Mouse (Mus musculus): ENCODE measurements at regions not wholly inside any gene's neighbourhood (a gene's known extent, or its start where the extent isn't known, plus 50 kb on each side); places are given as distances from the start of the nearest gene placed in this dataset.
A peak's percentile ranks its signal among the peaks of the same experiment; 100 is the strongest.

DNA sequence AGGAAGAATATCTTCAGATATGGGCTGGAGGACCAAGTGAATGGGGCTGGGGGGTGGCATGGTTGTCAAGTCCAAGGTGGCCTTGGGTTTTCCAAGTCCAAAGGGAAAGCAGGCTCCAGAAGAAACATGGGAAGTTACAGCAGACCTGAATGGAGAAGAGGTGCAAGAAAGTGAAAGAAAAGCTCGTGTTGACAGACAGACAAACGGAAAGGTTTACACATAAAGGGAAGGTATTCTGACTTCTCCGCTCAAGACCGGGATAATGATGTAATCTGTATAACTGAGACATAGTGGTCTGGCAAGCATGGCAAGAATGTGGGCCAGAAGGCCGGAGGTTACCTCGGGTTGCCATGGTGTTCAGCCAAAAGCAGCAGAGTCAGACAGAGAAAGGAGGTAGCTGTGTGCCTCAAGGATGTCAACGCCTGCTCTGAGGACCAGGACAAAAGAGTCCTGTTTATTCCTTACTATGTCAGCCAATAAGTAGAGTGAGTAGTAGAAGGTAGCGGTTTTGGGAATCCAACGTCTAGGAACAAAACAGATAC, 50.8 kb upstream of the Elk3 start:
- 85% methylated on average over 9 of the region's 9 CpGs for WGBS
- ATAC-seq: no peak

GRCm38 (mm10) chr10:93364108-93364793, 53.3 kb upstream of the Elk3 start:
- no peak overlapping the region for H3K4me2 ChIP-seq
- H3K9ac ChIP-seq: no peak overlapping the region
- peak overlapping the region; percentile 44; the same call in 1 of the 2 replicates for H3K27ac ChIP-seq
- no peaks in the 10 kb centered on the region for H3K27me3 ChIP-seq
- 56% methylated on average over 3 of the region's 3 CpGs for WGBS
- H3K9me3 ChIP-seq (replicated peaks): no peaks in the 10 kb centered on the region
- no peaks in the 10 kb centered on the region for H3K36me3 ChIP-seq (ENCODE audit: poor library complexity, severe bottlenecking)
- H3K4me3 ChIP-seq: no peak overlapping the region
- H3K4me1 ChIP-seq: 0 out of 2 replicates have a peak, but pooled peaks cover 8% of the 10 kb centered on the region
- ATAC-seq: no peak

More for the DNA sequence above, 50.8 kb upstream of the Elk3 start:
- Histone ChIP-seq H3K27me3 (no peaks in the 10 kb centered on the region), H3K4me1 (0 out of 2 replicates have a peak, but pooled peaks cover 8% of the 10 kb centered on the region), H3K4me2 (no peak overlapping the region), H3K9ac (no peak overlapping the region), H3K9me3 (replicated peaks) (no peaks in the 10 kb centered on the region), H3K27ac (no peak overlapping the region), H3K4me3 (no peak overlapping the region), H3K36me3 (ENCODE audit: poor library complexity, severe bottlenecking) (no peaks in the 10 kb centered on the region)

GRCm38 (mm10) chr10:93364881-93365280, 53.9 kb upstream of the Elk3 start:
- no peak for ATAC-seq
- 0 out of 2 replicates have a peak, but pooled peaks cover 8% of the 10 kb centered on the region for H3K4me1 ChIP-seq
- 81% methylated on average over 7 of the region's 7 CpGs for WGBS
- H3K27ac ChIP-seq: no peak overlapping the region
- H3K4me3 ChIP-seq: no peak overlapping the region
- no peaks in the 10 kb centered on the region for H3K36me3 ChIP-seq (ENCODE audit: poor library complexity, severe bottlenecking)
- no peaks in the 10 kb centered on the region for H3K9me3 ChIP-seq (replicated peaks)
- H3K9ac ChIP-seq: no peak overlapping the region
- no peak overlapping the region for H3K4me2 ChIP-seq
- no peaks in the 10 kb centered on the region for H3K27me3 ChIP-seq

DNA sequence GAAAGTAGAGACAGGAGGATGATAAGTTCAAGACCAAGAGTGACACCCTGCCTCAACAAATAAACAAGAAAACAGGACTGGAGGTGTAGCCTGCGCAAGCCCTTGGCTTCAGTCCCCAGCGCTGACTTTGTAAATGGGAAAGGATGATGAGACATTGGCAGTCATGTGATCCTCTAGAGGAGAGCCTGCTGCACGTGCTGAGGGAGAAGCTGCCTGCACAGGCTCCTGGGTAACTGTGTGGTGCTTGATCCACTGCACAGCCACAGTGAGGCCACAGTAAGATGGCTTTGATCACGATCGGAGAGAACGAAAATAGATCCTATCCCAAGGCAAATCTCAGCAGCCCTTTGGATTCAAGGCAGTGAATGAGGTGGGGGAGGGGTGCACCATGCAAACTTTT, 54.4 kb upstream of the Elk3 start:
- ATAC-seq: no peak
- no peak overlapping the region for H3K4me2 ChIP-seq
- H3K4me1 ChIP-seq: 0 out of 2 replicates have a peak, but pooled peaks cover 8% of the 10 kb centered on the region
- H3K4me3 ChIP-seq: no peak overlapping the region
- H3K27me3 ChIP-seq: no peaks in the 10 kb centered on the region
- 64% methylated on average over 6 of the region's 6 CpGs for WGBS
- H3K36me3 ChIP-seq (ENCODE audit: poor library complexity, severe bottlenecking): no peaks in the 10 kb centered on the region
- no peaks in the 10 kb centered on the region for H3K9me3 ChIP-seq (replicated peaks)
- H3K9ac ChIP-seq: no peak overlapping the region
- no peak overlapping the region for H3K27ac ChIP-seq

DNA sequence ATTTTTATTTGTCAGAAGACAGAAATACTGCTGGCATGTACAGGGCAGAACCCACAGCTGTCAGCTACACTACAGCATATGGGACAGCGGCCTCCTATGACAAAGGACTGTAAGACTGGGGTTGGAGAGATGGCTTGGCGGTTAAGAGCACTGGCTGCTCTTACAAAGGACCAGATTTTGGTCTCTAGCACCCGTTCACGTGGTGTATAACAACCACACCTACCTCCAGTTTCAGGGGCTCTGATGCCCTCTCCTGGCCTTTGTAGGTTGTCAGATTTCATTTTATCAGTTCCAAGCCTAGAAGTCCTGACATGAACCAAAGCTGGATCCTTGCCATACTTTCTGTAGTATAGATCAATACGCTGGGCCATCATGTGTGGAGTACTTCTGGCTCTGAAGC, 54.9 kb upstream of the Elk3 start:
- no peak overlapping the region for H3K27ac ChIP-seq
- no peak overlapping the region for H3K9ac ChIP-seq

GRCm38 (mm10) chr10:93369737-93370136, 58.8 kb upstream of the Elk3 start:
- Histone ChIP-seq H3K4me2 (no peak overlapping the region), H3K27me3 (no peaks in the 10 kb centered on the region), H3K4me3 (no peak overlapping the region), H3K9me3 (replicated peaks) (no peaks in the 10 kb centered on the region), H3K27ac (no peak overlapping the region), H3K9ac (no peak overlapping the region), H3K36me3 (ENCODE audit: poor library complexity, severe bottlenecking) (no peaks in the 10 kb centered on the region), H3K4me1 (peaks cover 15% of the 10 kb centered on the region)
- ATAC-seq: no peak
- 90% methylated on average over 3 of the region's 3 CpGs for WGBS

More for the DNA sequence above, 54.9 kb upstream of the Elk3 start:
- Histone ChIP-seq H3K4me2 (no peak overlapping the region), H3K9me3 (replicated peaks) (no peaks in the 10 kb centered on the region), H3K4me3 (no peak overlapping the region), H3K27me3 (no peaks in the 10 kb centered on the region), H3K4me1 (0 out of 2 replicates have a peak, but pooled peaks cover 8% of the 10 kb centered on the region), H3K36me3 (ENCODE audit: poor library complexity, severe bottlenecking) (no peaks in the 10 kb centered on the region)
- no peak for ATAC-seq
- WGBS: 83% methylated on average over 5 of the region's 5 CpGs

GRCm38 (mm10) chr10:93370331-93370730, 59.4 kb upstream of the Elk3 start:
- Histone ChIP-seq H3K27ac (no peak overlapping the region), H3K36me3 (ENCODE audit: poor library complexity, severe bottlenecking) (no peaks in the 10 kb centered on the region), H3K9ac (no peak overlapping the region), H3K27me3 (no peaks in the 10 kb centered on the region), H3K9me3 (replicated peaks) (no peaks in the 10 kb centered on the region), H3K4me2 (no peak overlapping the region), H3K4me1 (peaks cover 20% of the 10 kb centered on the region), H3K4me3 (no peak overlapping the region)
- 92% methylated on average over 6 of the region's 6 CpGs for WGBS
- no peak for ATAC-seq

- no peak for ATAC-seq
- no peak overlapping the region for H3K27ac ChIP-seq
- H3K9me3 ChIP-seq (replicated peaks): no peaks in the 10 kb centered on the region
- 91% methylated on average over 7 of the region's 7 CpGs for WGBS
- H3K4me2 ChIP-seq: no peak overlapping the region
- H3K36me3 ChIP-seq (ENCODE audit: poor library complexity, severe bottlenecking): no peaks in the 10 kb centered on the region
- peaks cover 25% of the 10 kb centered on the region for H3K4me1 ChIP-seq
- no peak overlapping the region for H3K4me3 ChIP-seq
- no peak overlapping the region for H3K9ac ChIP-seq
- H3K27me3 ChIP-seq: no peaks in the 10 kb centered on the region
Observed at GRCm38 (mm10) chr10:93372281-93372680, 61.3 kb upstream of the Elk3 start.

DNA sequence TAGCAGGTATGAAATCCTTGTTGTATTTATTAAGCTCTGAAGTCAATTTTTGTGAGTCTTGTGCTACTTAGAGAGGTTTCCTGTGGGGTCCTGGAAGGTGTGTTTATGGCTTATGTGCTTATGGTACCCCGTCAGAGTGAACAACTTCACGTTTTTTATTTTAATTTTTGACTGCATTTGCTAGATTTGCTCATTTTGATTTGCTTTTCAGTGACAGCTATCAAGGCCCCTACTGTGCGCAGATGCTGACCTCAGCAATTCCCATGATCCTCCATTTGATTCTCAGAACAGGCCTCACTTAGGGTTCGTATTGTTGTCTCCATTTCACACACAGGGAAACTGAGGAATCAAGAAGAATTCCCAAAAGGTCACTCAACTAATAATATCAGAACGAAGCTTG, 62.3 kb upstream of the Elk3 start:
- H3K4me1 ChIP-seq: peaks cover 25% of the 10 kb centered on the region
- 90% methylated on average over 5 of the region's 5 CpGs for WGBS

GRCm38 (mm10) chr10:93373954-93374689, 63.2 kb upstream of the Elk3 start:
- peak; percentile 95 for ATAC-seq
- H3K36me3 ChIP-seq (ENCODE audit: poor library complexity, severe bottlenecking): no peaks in the 10 kb centered on the region
- H3K27ac ChIP-seq: peak overlapping the region; percentile 76

More for the DNA sequence above, 62.3 kb upstream of the Elk3 start:
- Histone ChIP-seq H3K27me3 (no peaks in the 10 kb centered on the region), H3K9ac (no peak overlapping the region), H3K36me3 (ENCODE audit: poor library complexity, severe bottlenecking) (no peaks in the 10 kb centered on the region), H3K27ac (peak overlapping the region; percentile 76; the same call in 1 of the 2 replicates), H3K4me2 (no peak overlapping the region), H3K4me3 (no peak overlapping the region), H3K9me3 (replicated peaks) (no peaks in the 10 kb centered on the region)
- no peak for ATAC-seq

GRCm38 (mm10) chr10:93374690-93374994, 63.7 kb upstream of the Elk3 start:
- H3K4me1 ChIP-seq: peaks cover 25% of the 10 kb centered on the region
- no peak overlapping the region for H3K9ac ChIP-seq
- no peaks in the 10 kb centered on the region for H3K9me3 ChIP-seq (replicated peaks)
- H3K36me3 ChIP-seq (ENCODE audit: poor library complexity, severe bottlenecking): no peaks in the 10 kb centered on the region
- peak overlapping the region; percentile 65 for H3K27ac ChIP-seq
- no peak overlapping the region for H3K4me3 ChIP-seq
- H3K4me2 ChIP-seq: no peak overlapping the region
- H3K27me3 ChIP-seq: no peaks in the 10 kb centered on the region
- ATAC-seq: peak; percentile 83
- WGBS: 24% methylated on average over 2 of the region's 2 CpGs

More at GRCm38 (mm10) chr10:93373954-93374689, 63.2 kb upstream of the Elk3 start:
- 42% methylated on average over 6 of the region's 6 CpGs for WGBS
- Histone ChIP-seq H3K9ac (no peak overlapping the region), H3K4me3 (no peak overlapping the region), H3K27me3 (no peaks in the 10 kb centered on the region), H3K4me2 (peak overlapping the region; percentile 18; the same call in 1 of the 2 replicates), H3K9me3 (replicated peaks) (no peaks in the 10 kb centered on the region), H3K4me1 (peaks cover 25% of the 10 kb centered on the region)

DNA sequence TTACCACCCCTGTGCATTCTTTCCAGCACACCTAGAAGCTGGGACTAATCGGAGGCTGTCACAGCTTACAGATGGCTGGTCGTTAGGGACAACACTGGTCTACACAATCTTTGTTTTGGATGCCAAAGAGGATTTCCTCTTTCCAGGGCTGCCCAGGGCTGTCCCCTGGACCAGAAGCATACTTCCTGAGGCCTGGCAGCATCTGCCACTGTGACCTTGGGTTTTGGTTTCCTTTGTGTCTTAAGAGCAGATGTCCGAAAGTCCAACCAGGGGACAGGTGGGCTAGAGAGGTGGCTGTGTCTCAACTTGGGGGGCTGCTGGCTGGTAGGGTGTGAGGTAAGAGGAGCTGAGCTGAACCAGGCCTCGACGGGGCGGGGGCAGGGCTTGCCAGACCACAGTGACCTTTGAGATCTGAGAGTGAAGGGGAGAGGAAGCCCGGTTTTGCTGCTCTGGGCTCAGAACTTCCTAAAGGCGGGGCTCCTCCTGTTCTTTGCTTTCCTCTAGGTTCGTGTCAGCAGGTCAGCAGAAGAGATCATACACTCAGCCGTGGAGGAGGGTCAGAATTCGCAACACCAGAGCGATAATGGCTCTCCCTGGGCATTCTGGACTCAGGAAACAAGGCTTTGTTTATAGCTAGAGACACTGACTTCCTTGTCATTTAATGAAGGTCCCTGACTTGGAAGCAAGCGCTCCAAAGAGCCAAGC, 64.2 kb upstream of the Elk3 start:
- Histone ChIP-seq H3K9me3 (replicated peaks) (no peaks in the 10 kb centered on the region; the same call in 1 of the 2 replicates), H3K36me3 (ENCODE audit: poor library complexity, severe bottlenecking) (no peaks in the 10 kb centered on the region), H3K9ac (no peak overlapping the region), H3K4me2 (no peak overlapping the region), H3K27ac (peak overlapping the region; percentile 65), H3K27me3 (no peaks in the 10 kb centered on the region), H3K4me1 (peaks cover 25% of the 10 kb centered on the region), H3K4me3 (no peak overlapping the region)
- peak; percentile 80 for ATAC-seq
- 64% methylated on average over 13 of the region's 13 CpGs for WGBS

Data from forebrain, embryonic 13.5 days (tissue).